19 mouse cellular contexts compared by ENCODE assay signal in the genomic region with DNA sequence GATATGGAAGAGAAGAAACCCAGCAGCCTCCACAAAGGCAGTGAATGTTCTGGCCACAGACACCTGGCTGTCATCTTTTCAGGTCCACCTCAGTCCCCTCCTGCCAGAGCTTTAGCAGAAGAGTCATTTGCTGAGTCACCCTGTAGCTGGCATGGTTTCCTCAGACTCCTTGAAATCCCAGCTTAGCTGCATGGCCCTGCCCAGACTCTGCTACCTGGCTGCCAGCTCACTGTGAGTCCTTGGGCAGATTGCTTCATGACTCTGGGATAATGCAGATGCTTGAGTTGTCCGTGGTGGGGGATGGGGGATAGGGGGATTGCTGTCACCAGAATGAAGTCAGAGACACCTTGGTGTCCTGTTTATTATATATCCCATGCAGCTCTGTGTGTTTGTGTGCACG.
DNase-seq lines count a peak whose midpoint lies in the region; TF ChIP-seq lines count a peak whose summit lies in the region.
"Had no signal": no experiment of that assay in that cellular context is flagged by ENCODE, and none has a peak within 500 bp of the region (broad histone marks: within the 10 kb centered on the region; RNA-seq: fewer than 3 reads in every experiment).

No protein-coding gene starts in this region.

- peak overlapping the region; percentile 35; the same call in 1 of the 2 replicates for H3K27ac ChIP-seq in gastrocnemius, adult 2 months
- H3K27ac ChIP-seq: embryonic facial prominence, embryonic 15.5 days; forebrain, embryonic 10.5 days; hindbrain, embryonic 14.5 days; intestine, embryonic 15.5 days; limb, embryonic 13.5 days; liver, embryonic 14.5 days; midbrain, embryonic 15.5 days; stomach, embryonic 15.5 days had no signal

- H3K79me2 ChIP-seq in C2C12 (ENCODE audit: control insufficient read depth, insufficient read depth), result no peaks in the 10 kb centered on the region

- no peak overlapping the region for H3ac ChIP-seq in C2C12 (ENCODE audit: control insufficient read depth, insufficient read length, low read depth)

- H3K36me3 ChIP-seq in C2C12 (ENCODE audit: control insufficient read depth, insufficient read depth), result no peaks in the 10 kb centered on the region
- H3K36me3 ChIP-seq: embryonic facial prominence, embryonic 15.5 days; forebrain, embryonic 10.5 days; intestine, embryonic 15.5 days; limb, embryonic 13.5 days; midbrain, embryonic 15.5 days; stomach, embryonic 15.5 days had no signal

- H3K79me3 ChIP-seq in C2C12 (ENCODE audit: low read depth), result no peaks in the 10 kb centered on the region

- H3K27me3 ChIP-seq in C2C12 (ENCODE audit: control insufficient read depth, insufficient read depth, insufficient read length), result no peaks in the 10 kb centered on the region
- H3K27me3 ChIP-seq: embryonic facial prominence, embryonic 15.5 days; intestine, embryonic 15.5 days; limb, embryonic 13.5 days; midbrain, embryonic 15.5 days; stomach, embryonic 15.5 days had no signal

- peak; percentile 79 to 90 for DNase-seq in adrenal gland, adult (ENCODE audit: inconsistent age in 2 of 2, low spot score in 1 of 2)
- no peak for DNase-seq in adrenal gland, postnatal 4 days (ENCODE audit: low spot score in 2 of 2)
- DNase-seq in gastrocnemius, adult 2 months, result peak; percentile 46
- DNase-seq in gastrocnemius, postnatal 14 days, result no peak
- DNase-seq in adrenal gland, postnatal 36 days, result peak; percentile 67 to 76
- no peak for DNase-seq in yolk sac, embryonic 10.5 days (ENCODE audit: low spot score)
- DNase-seq in left cerebral cortex, adult 9 months (ENCODE audit: low spot score in 2 of 2), result no peak
- DNase-seq: embryo, embryonic 11 days; heart, postnatal 14 days; thymus, adult 2 months had no signal

- intact Hi-C loops in gastrocnemius, adult 2 months (cut with DNase I), result no loop called here
- intact Hi-C loops in gastrocnemius, postnatal 14 days (cut with DNase I; ENCODE audit: low total_unique reads), result no loop called here

- TF ChIP-seq CTCF in gastrocnemius, adult 2 months (IDR thresholded peaks at IDR 0.05), result no peak
- TF ChIP-seq CTCF in C2C12 (IDR thresholded peaks at IDR 0.05; ENCODE audit: control insufficient read depth, insufficient read depth, insufficient read length), result no peak

- no peak overlapping the region for H3K4me3 ChIP-seq in gastrocnemius, adult 2 months
- no peak overlapping the region for H3K4me3 ChIP-seq in C2C12 (ENCODE audit: insufficient read depth, poor library complexity, severe bottlenecking)
- H3K4me3 ChIP-seq: embryonic facial prominence, embryonic 15.5 days; forebrain, embryonic 10.5 days; intestine, embryonic 15.5 days; limb, embryonic 13.5 days; midbrain, embryonic 15.5 days; stomach, embryonic 15.5 days had no signal

TF ChIP-seq in C2C12, 6 proteins besides CTCF, POLR2A, EP300 and RAD21:
- TF ChIP-seq MYOG (IDR thresholded peaks at IDR 0.05; ENCODE audit: control insufficient read depth, extremely low read depth, insufficient read length), result no peak
- peak; percentile 72 for TF ChIP-seq CEBPB (IDR thresholded peaks at IDR 0.05; ENCODE audit: low read depth)
- no peak for TF ChIP-seq FOSL1 (IDR thresholded peaks at IDR 0.05; ENCODE audit: insufficient read depth, low read length, poor library complexity, severe bottlenecking)
- no peak for TF ChIP-seq MAX (IDR thresholded peaks at IDR 0.05)
- TF ChIP-seq MYOD1 (IDR thresholded peaks at IDR 0.05; ENCODE audit: control insufficient read depth, insufficient read length, low read depth), result no peak
- TF ChIP-seq USF1 (IDR thresholded peaks at IDR 0.05; ENCODE audit: low read depth), result no peak

Comparison
In these comparisons a context has a peak if more than half of its experiments do, and no peak if none do; other contexts are left out.
1. DNase-seq: peak in adrenal gland, adult (2 of 2), gastrocnemius, adult 2 months (single experiment) and adrenal gland, postnatal 36 days (2 of 2); none in adrenal gland, postnatal 4 days (0 of 2), gastrocnemius, postnatal 14 days (single experiment), yolk sac, embryonic 10.5 days (single experiment) and left cerebral cortex, adult 9 months (0 of 2).